Mouse (Mus musculus): ENCODE measurements around the gene Scarf1.

GRCm38 (mm10) chr11:75468410-75468809, 44.9 kb upstream of the Scarf1 start:
- no peak for TF ChIP-seq CTCF (IDR thresholded peaks at IDR 0.05; ENCODE audit: low read depth, low read length)
- TF ChIP-seq POLR2A (IDR thresholded peaks at IDR 0.05; ENCODE audit: extremely low read depth, insufficient read depth, low read length) = no peak
